Mouse (Mus musculus): ENCODE data around the gene Tmcc2. TPM values are rescaled to one million over a fixed set of nuclear protein-coding genes. Genes with fewer than 3 reads are reported as not detected.

Tmcc2 gene
- total and polyA plus RNA-seq, 3 experiments, result 4.1 to 7.2 TPM; not detected in 1

DNA sequence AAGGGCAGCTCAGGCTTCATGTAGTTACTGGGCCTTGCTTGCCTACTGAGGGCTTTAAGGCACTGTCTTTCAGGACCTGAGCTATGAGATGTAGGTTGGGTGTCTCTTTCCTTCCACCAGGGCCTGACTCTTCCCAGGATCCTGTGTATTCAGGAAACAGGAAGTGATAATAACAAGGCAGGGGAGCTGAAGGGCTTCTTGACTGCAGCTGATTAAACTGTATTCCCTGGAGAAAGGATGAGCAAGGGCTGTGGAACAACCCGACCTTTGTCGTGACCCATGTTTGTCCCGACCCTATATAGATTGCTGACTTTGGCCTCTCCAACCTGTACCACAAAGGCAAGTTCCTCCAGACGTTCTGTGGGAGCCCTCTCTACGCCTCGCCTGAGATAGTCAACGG is 61.4 kb downstream of the Tmcc2 start:
- H3K27me3 ChIP-seq (ENCODE audit: control insufficient read depth in 1 of 2, insufficient read depth in 2 of 2, low read length in 2 of 2), result no peaks in the 10 kb centered on the region
- peaks cover 0 to 10% of the 10 kb centered on the region in 2 experiments; a peak in 2 of 4 replicates for H3K36me3 ChIP-seq (ENCODE audit: control insufficient read depth in 1 of 2, insufficient read depth in 2 of 2, low read length in 2 of 2)
- H3K4me1 ChIP-seq (ENCODE audit: control insufficient read depth in 1 of 2, insufficient read depth in 2 of 2, low read length in 2 of 2), result peaks cover 2 to 10% of the 10 kb centered on the region in 2 experiments
- H3K27ac ChIP-seq (ENCODE audit: control insufficient read depth, low read depth, low read length), result no peak overlapping the region
- DNase-seq (ENCODE audit: low read depth, low spot score), result no peak
- H3K79me2 ChIP-seq (ENCODE audit: control insufficient read depth, insufficient read depth, low read length, poor library complexity), result no peaks in the 10 kb centered on the region
- no peak overlapping the region for H3K4me3 ChIP-seq (ENCODE audit: control insufficient read depth in 1 of 2, insufficient read depth in 1 of 2, low read depth in 2 of 2, low read length in 2 of 2)
- H3K9me3 ChIP-seq (replicated peaks; ENCODE audit: insufficient read depth, low read length), result no peaks in the 10 kb centered on the region
- H3K9ac ChIP-seq (ENCODE audit: control insufficient read depth, low read depth, low read length, poor library complexity, severe bottlenecking), result no peak overlapping the region
- TF ChIP-seq POLR2AphosphoS2 (IDR thresholded peaks at IDR 0.05; ENCODE audit: low read length), result no peak
- no peak for TF ChIP-seq GATA1 (IDR thresholded peaks at IDR 0.05; ENCODE audit: low read depth, low read length)
- no peak for TF ChIP-seq MYC (IDR thresholded peaks at IDR 0.05; ENCODE audit: low read depth, low read length)
- no peak for TF ChIP-seq RAD21 (IDR thresholded peaks at IDR 0.05; ENCODE audit: low read depth, low read length)
- TF ChIP-seq ZC3H11A (IDR thresholded peaks at IDR 0.05; ENCODE audit: low read depth, low read length), result no peak

DNA sequence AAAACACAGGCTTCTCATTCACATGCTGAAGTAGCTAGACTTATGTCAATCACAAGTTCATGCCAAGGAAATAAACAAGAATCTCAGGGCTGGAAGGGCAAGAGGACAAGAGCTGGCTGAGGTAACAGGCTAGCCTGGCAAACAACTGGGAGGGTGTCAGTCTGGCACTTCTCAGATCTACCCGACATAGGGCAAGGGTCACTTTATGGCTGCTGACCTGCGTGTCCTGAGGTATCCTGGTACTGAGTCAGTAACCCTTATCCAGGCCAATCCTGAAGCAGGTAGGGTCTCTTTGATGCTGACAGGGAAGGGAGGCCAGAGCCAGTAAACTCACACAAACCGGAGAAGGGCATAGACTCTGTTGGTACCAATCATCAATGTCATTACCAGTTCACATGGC is 62.5 kb downstream of the Tmcc2 start:
- no peaks in the 10 kb centered on the region for H3K36me3 ChIP-seq (ENCODE audit: control insufficient read depth in 1 of 2, insufficient read depth in 2 of 2, low read length in 2 of 2)
- TF ChIP-seq SMC3 (IDR thresholded peaks at IDR 0.05; ENCODE audit: low read depth, low read length), result no peak
- TF ChIP-seq BHLHE40 (IDR thresholded peaks at IDR 0.05; ENCODE audit: borderline replicate concordance, low read depth, low read length), result no peak
- no peak for TF ChIP-seq HCFC1 (IDR thresholded peaks at IDR 0.05; ENCODE audit: low read depth, low read length)
- no peak for TF ChIP-seq USF1 (IDR thresholded peaks at IDR 0.05; ENCODE audit: low read depth, low read length)
- TF ChIP-seq POLR2A (IDR thresholded peaks at IDR 0.05; ENCODE audit: control insufficient read depth in 1 of 2, insufficient read depth in 1 of 2, low read depth in 1 of 2, low read length in 2 of 2, poor library complexity in 1 of 2), result no peak
- no peak for TF ChIP-seq ZC3H11A (IDR thresholded peaks at IDR 0.05; ENCODE audit: low read depth, low read length)
- TF ChIP-seq MEF2A (IDR thresholded peaks at IDR 0.05; ENCODE audit: extremely low read depth, insufficient replicate concordance, low read depth, low read length, poor library complexity, severe bottlenecking), result no peak
- TF ChIP-seq KAT2A (conservative IDR thresholded peaks at IDR 0.05; ENCODE audit: low read depth, low read length), result no peak
- no peak for TF ChIP-seq CHD2 (IDR thresholded peaks at IDR 0.05; ENCODE audit: low read length)
- TF ChIP-seq TBP (IDR thresholded peaks at IDR 0.05; ENCODE audit: low read depth, low read length), result no peak
- no peaks in the 10 kb centered on the region for H3K27me3 ChIP-seq (ENCODE audit: control insufficient read depth in 1 of 2, insufficient read depth in 2 of 2, low read length in 2 of 2)
- H3K79me2 ChIP-seq (ENCODE audit: control insufficient read depth, insufficient read depth, low read length, poor library complexity), result no peaks in the 10 kb centered on the region
- no peaks in the 10 kb centered on the region for H3K9me3 ChIP-seq (replicated peaks; ENCODE audit: insufficient read depth, low read length)
- no peak for DNase-seq (ENCODE audit: low read depth, low spot score)
- H3K9ac ChIP-seq (ENCODE audit: control insufficient read depth, low read depth, low read length, poor library complexity, severe bottlenecking), result no peak overlapping the region
- H3K27ac ChIP-seq (ENCODE audit: control insufficient read depth, low read depth, low read length), result no peak overlapping the region
- no peak overlapping the region for H3K4me3 ChIP-seq (ENCODE audit: control insufficient read depth in 1 of 2, insufficient read depth in 1 of 2, low read depth in 2 of 2, low read length in 2 of 2)
- no peaks in the 10 kb centered on the region for H3K4me1 ChIP-seq (ENCODE audit: control insufficient read depth in 1 of 2, insufficient read depth in 2 of 2, low read length in 2 of 2)

DNA sequence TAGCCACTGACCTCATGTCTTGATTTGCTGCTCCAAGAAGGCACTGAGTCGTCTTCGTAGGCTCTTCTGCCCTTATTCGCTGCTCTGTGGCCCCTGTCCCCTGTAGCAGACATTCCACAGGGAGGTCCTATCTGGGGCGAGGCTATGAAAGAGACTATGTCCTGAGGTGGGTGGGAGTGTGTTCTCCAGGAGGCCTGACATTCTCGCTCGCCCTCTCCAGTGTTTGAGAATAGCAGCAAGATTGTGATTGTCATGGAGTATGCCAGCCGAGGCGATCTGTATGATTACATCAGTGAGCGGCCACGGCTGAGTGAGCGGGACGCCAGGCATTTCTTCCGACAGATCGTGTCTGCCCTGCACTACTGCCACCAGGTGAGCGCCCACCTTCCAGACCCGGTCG is 63.6 kb downstream of the Tmcc2 start:
- no peaks in the 10 kb centered on the region for H3K79me2 ChIP-seq (ENCODE audit: control insufficient read depth, insufficient read depth, low read length, poor library complexity)
- no peak overlapping the region for H3K4me3 ChIP-seq (ENCODE audit: control insufficient read depth in 1 of 2, insufficient read depth in 1 of 2, low read depth in 2 of 2, low read length in 2 of 2)
- no peak for DNase-seq (ENCODE audit: low read depth, low spot score)
- H3K27ac ChIP-seq (ENCODE audit: control insufficient read depth, low read depth, low read length), result no peak overlapping the region
- no peak for TF ChIP-seq POLR2AphosphoS5 (IDR thresholded peaks at IDR 0.05; ENCODE audit: borderline replicate concordance, low read depth, low read length)
- no peak for TF ChIP-seq ZMIZ1 (IDR thresholded peaks at IDR 0.05; ENCODE audit: low read depth, low read length)
- no peak for TF ChIP-seq MAX (IDR thresholded peaks at IDR 0.05; ENCODE audit: low read length)
- no peak for TF ChIP-seq CTCF (IDR thresholded peaks at IDR 0.05 in 2 of 3, conservative IDR thresholded peaks at IDR 0.05 in 1 of 3; ENCODE audit: control insufficient read depth in 1 of 3, insufficient read depth in 1 of 3, low read depth in 2 of 3, low read length in 3 of 3, poor library complexity in 1 of 3, severe bottlenecking in 1 of 3)
- TF ChIP-seq ELF1 (IDR thresholded peaks at IDR 0.05; ENCODE audit: low read depth, low read length), result no peak
- no peak for TF ChIP-seq POLR2AphosphoS2 (IDR thresholded peaks at IDR 0.05; ENCODE audit: low read length)
- no peak for TF ChIP-seq RAD21 (IDR thresholded peaks at IDR 0.05; ENCODE audit: low read depth, low read length)
- TF ChIP-seq MAFK (IDR thresholded peaks at IDR 0.05; ENCODE audit: borderline replicate concordance, low read depth, low read length), result no peak
- H3K4me1 ChIP-seq (ENCODE audit: control insufficient read depth in 1 of 2, insufficient read depth in 2 of 2, low read length in 2 of 2), result no peaks in the 10 kb centered on the region
- H3K36me3 ChIP-seq (ENCODE audit: control insufficient read depth in 1 of 2, insufficient read depth in 2 of 2, low read length in 2 of 2), result no peaks in the 10 kb centered on the region
- no peak overlapping the region for H3K9ac ChIP-seq (ENCODE audit: control insufficient read depth, low read depth, low read length, poor library complexity, severe bottlenecking)
- H3K9me3 ChIP-seq (replicated peaks; ENCODE audit: insufficient read depth, low read length), result no peaks in the 10 kb centered on the region
- no peaks in the 10 kb centered on the region for H3K27me3 ChIP-seq (ENCODE audit: control insufficient read depth in 1 of 2, insufficient read depth in 2 of 2, low read length in 2 of 2)

Data from MEL (cell line).